Mouse (Mus musculus): Measurements from ENCODE around the gene Eef2.

GRCm38 (mm10) chr10:81145778-81146177 lies 30.7 kb upstream of the Eef2 start:
- TF ChIP-seq CTCF (conservative IDR thresholded peaks at IDR 0.05; ENCODE audit: insufficient read depth, insufficient read length, low read depth, low read length) (no peak), POLR2A (IDR thresholded peaks at IDR 0.05; ENCODE audit: low read depth, low read length) (no peak)

Data from kidney, adult 2 months (tissue).